Mouse (Mus musculus) left cerebral cortex, postnatal 14 days (tissue): ENCODE data around the gene Lamtor1. TPM values are rescaled to one million over a fixed set of nuclear protein-coding genes. Genes with fewer than 3 reads are reported as not detected.
A peak's percentile ranks its signal among the peaks of the same experiment; 100 is the strongest.
"Not testable (repeated sequence)": the region's sequence is repeated elsewhere in the genome, so short reads cannot be mapped to it uniquely, and the experiment has no call there.

ENCODE experiments used
- DNase-seq, 2 experiments: peaks; one replicate each; pipeline ENCODE4 v3.0.0; 2021 to 2022; ENCODE audit warnings: low spot score in 2 of 2, mixed read lengths in 1 of 2
- intact Hi-C: fragments of 180-260 bp; cut with DNase I; formaldehyde crosslinking; loops from one replicate; pipeline ENCODE4 v1.15.1; 2025
- total RNA-seq, 2 experiments: library from RNA; stranded (reverse); gene quantifications; 2 replicates each; pipeline ENCODE4 v1.2.3; 2021

Lamtor1 gene
- total RNA-seq, 2 experiments from 2014 or later = 102 TPM

DNA sequence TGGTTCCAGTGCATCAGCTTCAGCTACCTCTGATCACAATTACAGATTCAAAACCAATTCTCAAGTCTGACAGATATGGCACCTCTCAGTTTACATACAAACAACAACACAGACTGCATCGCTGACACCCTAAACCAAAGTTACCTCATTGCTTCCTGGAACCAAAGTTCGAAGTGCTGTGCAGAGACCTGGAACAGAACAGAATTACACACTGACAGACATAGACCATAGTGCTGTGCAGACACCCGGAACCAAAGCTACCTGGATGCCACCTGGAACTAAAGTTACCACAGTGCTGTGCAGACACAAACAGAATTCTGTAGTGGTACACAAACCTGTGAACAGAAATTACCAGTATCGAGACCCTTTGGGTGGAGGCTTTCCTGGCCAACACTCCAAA, 34.1 kb downstream of the Lamtor1 start:
- intact Hi-C loops = no loop called here

DNA sequence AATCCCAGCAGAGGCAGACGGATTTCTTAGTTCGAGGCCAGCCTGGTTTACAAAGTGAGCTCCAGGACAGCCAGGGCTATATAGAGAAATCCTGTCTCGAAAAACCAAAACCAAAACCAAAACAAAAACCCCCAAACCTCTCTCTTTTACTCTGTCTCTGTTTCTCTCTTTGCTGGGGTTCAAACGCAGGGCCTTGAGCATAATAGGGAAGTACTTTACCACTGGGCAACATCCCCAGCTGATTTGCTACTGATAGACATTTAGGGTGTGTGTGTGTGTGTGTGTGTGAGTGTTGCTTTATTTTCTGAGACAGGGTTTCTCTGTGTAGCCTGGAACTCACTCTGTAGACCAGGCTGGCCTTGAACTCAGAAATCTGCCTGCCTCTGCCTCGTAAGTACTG, 43.3 kb downstream of the Lamtor1 start:
- intact Hi-C loops, DNase-seq: not testable (repeated sequence)

More for the DNA sequence above, 34.1 kb downstream of the Lamtor1 start:
- no peak for DNase-seq

DNA sequence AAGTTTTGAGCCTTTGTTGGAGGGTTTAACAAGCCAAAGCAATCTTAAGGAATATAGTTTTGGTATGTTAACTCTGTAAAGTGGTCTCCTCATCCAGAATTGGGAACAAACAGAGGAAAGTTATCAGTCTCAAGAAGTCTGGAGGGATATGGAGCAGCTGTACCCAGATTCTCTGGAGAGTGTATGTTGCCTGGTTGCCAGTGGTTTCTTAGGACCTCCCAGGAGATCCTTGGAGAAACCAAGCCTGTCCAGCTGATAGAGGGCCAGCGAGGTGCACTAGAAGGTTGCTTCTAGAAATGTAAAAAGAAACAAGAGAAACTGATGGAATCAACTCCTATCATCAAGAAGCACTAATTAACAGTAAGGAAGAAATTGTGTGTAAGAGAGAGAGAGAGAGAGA, 45.9 kb downstream of the Lamtor1 start:
- intact Hi-C loops = no loop called here
- DNase-seq = no peak

GRCm38 (mm10) chr7:101952098-101952497, 46.4 kb downstream of the Lamtor1 start:
- no peak for DNase-seq
- intact Hi-C loops = no loop called here

- intact Hi-C loops = no loop called here
- no peak for DNase-seq
Observed at GRCm38 (mm10) chr7:101954163-101954562, 48.5 kb downstream of the Lamtor1 start.

GRCm38 (mm10) chr7:101955276-101955675, 49.6 kb downstream of the Lamtor1 start:
- intact Hi-C loops = no loop called here
- no peak for DNase-seq

GRCm38 (mm10) chr7:101955862-101956261, 50.2 kb downstream of the Lamtor1 start:
- intact Hi-C loops = no loop called here

GRCm38 (mm10) chr7:101956481-101956880, 50.8 kb downstream of the Lamtor1 start:
- intact Hi-C loops = no loop called here
- no peak for DNase-seq

More at GRCm38 (mm10) chr7:101955862-101956261, 50.2 kb downstream of the Lamtor1 start:
- no peak for DNase-seq

DNA sequence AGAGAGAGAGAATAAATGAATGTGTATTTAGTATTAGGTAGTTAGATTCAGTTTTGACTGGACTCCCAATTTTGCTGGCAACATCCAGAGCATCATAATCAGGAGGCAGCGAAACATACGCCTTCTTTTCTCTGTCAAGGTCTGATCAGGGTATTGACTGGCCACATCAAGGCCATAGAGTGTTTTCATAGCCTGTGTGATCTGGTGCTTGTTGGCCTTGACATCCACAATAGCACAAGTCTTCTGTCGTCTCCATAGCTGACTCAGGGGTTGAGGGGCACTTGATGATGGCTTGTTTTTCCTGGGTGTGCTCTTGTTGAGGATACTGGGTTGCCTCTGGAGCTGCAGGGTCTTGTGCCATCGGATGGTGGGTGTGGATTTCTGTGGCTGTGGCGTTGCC, 51.2 kb downstream of the Lamtor1 start:
- intact Hi-C loops = no loop called here
- no peak for DNase-seq

GRCm38 (mm10) chr7:101962829-101963228, 57.1 kb downstream of the Lamtor1 start:
- intact Hi-C loops = no loop called here
- no peak for DNase-seq

- DNase-seq = no peak
- intact Hi-C loops = no loop called here
Observed at GRCm38 (mm10) chr7:101963621-101964020, 57.9 kb downstream of the Lamtor1 start.

DNA sequence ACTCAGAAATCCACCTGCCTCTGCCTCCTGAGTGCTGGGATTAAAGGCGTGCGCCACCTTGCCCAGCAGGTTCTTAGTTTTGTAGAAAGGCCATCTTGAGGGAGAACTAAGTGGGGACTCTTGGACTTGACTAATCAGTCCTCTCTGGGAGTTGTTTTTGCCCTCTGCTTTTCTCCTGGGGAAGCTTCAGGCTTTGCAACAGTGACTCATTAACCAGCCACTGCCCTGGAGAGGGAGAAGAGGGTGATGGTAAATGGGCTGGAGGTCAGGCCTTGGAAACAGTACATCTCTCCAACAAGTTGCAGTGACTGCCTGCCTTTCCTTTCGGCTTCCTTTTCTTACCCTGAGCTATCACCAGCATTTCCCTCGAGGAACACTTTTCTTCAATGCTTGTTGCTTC, 58.8 kb downstream of the Lamtor1 start:
- intact Hi-C loops = no loop called here
- DNase-seq = no peak

DNA sequence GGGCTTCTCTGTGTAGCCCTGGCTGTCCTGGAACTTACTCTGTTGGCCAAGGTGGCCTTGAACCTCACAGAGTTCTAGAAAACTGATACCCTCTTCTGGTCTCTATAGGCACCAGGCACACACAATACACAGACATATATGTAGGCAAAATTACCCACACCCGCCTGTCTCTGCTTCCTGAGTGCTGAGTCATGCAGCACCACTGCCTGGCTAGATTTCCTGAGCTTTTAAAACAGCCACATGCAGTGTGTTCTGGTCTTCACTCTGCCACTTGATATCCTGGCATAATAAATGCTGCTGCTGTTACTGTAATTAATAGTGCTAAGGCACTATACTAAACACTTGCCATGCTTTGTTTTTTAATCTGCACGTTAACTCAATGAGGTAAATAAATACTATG, 59.9 kb downstream of the Lamtor1 start:
- DNase-seq = no peak
- intact Hi-C loops = no loop called here

GRCm38 (mm10) chr7:101967256-101967655, 61.6 kb downstream of the Lamtor1 start:
- intact Hi-C loops = no loop called here
- peak; percentile 29 to 43 for DNase-seq

DNA sequence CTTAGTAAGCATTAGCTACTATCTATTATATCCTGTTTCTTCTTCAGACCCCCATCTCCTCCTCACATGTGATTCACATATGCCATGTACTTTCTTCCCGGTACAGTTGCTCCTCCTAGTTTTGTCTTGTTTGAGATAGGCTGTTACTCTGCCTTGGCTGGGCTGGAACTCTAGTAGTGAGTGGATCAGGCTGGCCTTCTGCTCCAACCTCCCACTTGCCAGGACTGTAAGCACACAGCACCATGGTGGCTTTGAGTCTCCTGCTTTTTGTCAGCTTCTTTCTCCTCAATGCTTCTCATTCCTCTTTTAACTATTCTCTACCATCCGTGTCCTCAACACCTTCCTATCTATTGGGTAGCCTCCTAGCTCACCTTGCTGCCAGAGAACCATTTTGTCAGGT, 63.0 kb downstream of the Lamtor1 start:
- intact Hi-C loops = no loop called here

GRCm38 (mm10) chr7:101969694-101970428, 64.2 kb downstream of the Lamtor1 start:
- DNase-seq = peak; percentile 80 to 81
- intact Hi-C loops = no loop called here

More for the DNA sequence above, 63.0 kb downstream of the Lamtor1 start:
- no peak for DNase-seq

- peak; percentile 91 to 94 for DNase-seq
- intact Hi-C loops = no loop called here
Observed at GRCm38 (mm10) chr7:101970429-101970775, 64.7 kb downstream of the Lamtor1 start.

DNA sequence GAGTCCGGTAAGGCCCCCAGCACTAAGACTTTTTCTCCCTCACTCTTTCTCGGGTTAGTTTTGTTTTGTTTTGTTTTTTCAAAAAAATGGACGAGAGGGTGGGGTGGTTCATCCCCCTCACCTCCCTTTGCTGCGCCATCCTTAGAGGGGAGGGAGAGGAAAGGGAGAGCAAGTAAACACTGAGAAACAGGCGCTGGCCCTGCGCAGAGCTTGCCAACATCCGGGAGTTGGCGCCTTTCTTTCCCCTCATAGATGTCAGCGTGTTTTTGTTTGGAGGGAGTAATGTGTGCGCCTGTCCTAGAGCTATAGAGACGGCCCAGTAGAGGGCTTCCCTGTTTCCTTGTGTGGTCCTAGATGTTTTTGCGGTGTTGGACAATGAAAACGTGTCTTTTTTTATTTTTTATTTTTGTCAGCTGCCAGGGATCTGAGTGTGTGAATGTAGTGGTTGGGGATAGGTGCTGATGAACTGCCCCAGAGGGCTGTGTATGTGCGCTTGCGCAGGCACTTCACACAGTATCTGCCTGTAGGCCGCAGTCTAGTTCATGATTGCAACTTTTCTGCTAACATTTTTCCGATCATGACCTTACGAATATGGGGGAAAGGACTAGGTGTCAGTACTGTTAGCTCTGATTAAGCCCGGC, 65.2 kb downstream of the Lamtor1 start:
- DNase-seq = peak; percentile 70 to 82
- intact Hi-C loops = no loop called here

- intact Hi-C loops = no loop called here
- DNase-seq = no peak
Observed at GRCm38 (mm10) chr7:101971721-101972120, 66.0 kb downstream of the Lamtor1 start.

DNA sequence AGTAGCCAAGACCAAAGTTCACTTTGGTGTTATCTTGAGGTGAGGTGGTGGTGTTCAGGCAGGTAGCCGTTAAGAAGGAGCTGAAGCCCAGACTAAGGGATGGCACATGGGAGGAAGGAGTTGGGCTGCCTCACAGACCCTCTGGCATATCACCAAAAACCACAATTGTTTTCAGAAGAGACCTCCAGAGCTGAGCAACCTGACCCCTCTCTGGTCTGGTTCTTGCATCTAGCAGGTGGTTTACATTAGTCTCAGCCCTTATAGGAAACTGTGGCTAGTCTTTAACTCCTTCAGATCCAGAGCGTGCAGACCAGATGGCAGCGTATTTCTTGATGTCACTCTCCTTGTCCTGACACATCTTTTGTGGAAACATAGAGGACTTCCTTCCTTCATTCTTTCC, 68.0 kb downstream of the Lamtor1 start:
- no peak for DNase-seq
- intact Hi-C loops = no loop called here

- intact Hi-C loops = no loop called here
- no peak for DNase-seq
Observed at GRCm38 (mm10) chr7:101974505-101974904, 68.8 kb downstream of the Lamtor1 start.
